Mouse (Mus musculus) C2C12 (cell line): ENCODE measurements around the gene Gm28845.

Experiments
- CEBPB ChIP-seq: IDR thresholded peaks from one replicate; pipeline ENCODE4 v1.6.1; 2011; ENCODE audit warnings: low read depth, mild to moderate bottlenecking, control low read depth, moderate library complexity
- CTCF ChIP-seq: IDR thresholded peaks from one replicate; pipeline ENCODE4 v1.5.1; 2011; ENCODE audit not compliant: control insufficient read depth, insufficient read depth, insufficient read length
- MAX ChIP-seq: IDR thresholded peaks from one replicate; pipeline ENCODE4 v1.6.1; 2011; ENCODE audit warnings: mild to moderate bottlenecking, control low read depth
- MYOD1 ChIP-seq: IDR thresholded peaks from one replicate; pipeline ENCODE4 v1.6.1; 2011; ENCODE audit warnings: low read depth; ENCODE audit not compliant: control insufficient read depth, insufficient read length
- USF1 ChIP-seq: IDR thresholded peaks from one replicate; pipeline ENCODE4 v1.6.1; 2011; ENCODE audit warnings: low read depth, mild to moderate bottlenecking, control low read depth, moderate library complexity

- TF ChIP-seq CEBPB, result no peak
- TF ChIP-seq CTCF, result no peak
- TF ChIP-seq MYOD1, result no peak
- TF ChIP-seq USF1, result no peak
- TF ChIP-seq MAX, result no peak
Observed at GRCm38 (mm10) chr1:65067842-65068241, 51.5 kb downstream of the Gm28845 start.
